Mouse (Mus musculus) heart, embryonic 13.5 days (tissue): ENCODE measurements around the gene Maats1. TPM values are rescaled to one million over a fixed set of nuclear protein-coding genes. Genes with fewer than 3 reads are reported as not detected.

ENCODE experiments used
- ATAC-seq: fragments of 200-750 bp; cut with Nextera tagmentation; 2 replicates; pipeline ENCODE4 v1.8.0; 2017; ENCODE audit warnings: moderate TSS enrichment; ENCODE audit not compliant: insufficient number of reproducible peaks, low FRiP score, low TSS enrichment; ENCODE audit errors: extremely low read depth
- H3K27ac ChIP-seq: fragments of 300-500 bp; sonication (generic); replicated peaks from 2 replicates; pipeline ENCODE4 v1.5.1; 2015; ENCODE audit warnings: moderate library complexity, mild to moderate bottlenecking, inconsistent platforms
- H3K27me3 ChIP-seq: fragments of 300-500 bp; sonication (generic); replicated peaks from 2 replicates; pipeline ENCODE4 v1.6.1; 2015; ENCODE audit warnings: mild to moderate bottlenecking, inconsistent platforms
- H3K36me3 ChIP-seq: fragments of 300-500 bp; sonication (generic); 2 replicates; pipeline ENCODE4 v1.6.1; 2015; ENCODE audit warnings: mild to moderate bottlenecking, inconsistent platforms
- H3K4me1 ChIP-seq: fragments of 300-500 bp; sonication (generic); 2 replicates; pipeline ENCODE4 v1.6.1; 2015; ENCODE audit warnings: inconsistent platforms
- H3K4me2 ChIP-seq: fragments of 300-500 bp; sonication (generic); 2 replicates; pipeline ENCODE4 v1.6.1; 2015; ENCODE audit warnings: inconsistent platforms, mild to moderate bottlenecking, moderate library complexity
- H3K4me3 ChIP-seq: fragments of 300-500 bp; sonication (generic); 2 replicates; pipeline ENCODE4 v1.5.1; 2015; ENCODE audit warnings: moderate library complexity, mild to moderate bottlenecking, inconsistent platforms
- H3K9ac ChIP-seq: fragments of 300-500 bp; sonication (generic); 2 replicates; pipeline ENCODE4 v1.6.1; 2015; ENCODE audit warnings: inconsistent platforms, mild to moderate bottlenecking, moderate library complexity
- H3K9me3 ChIP-seq: fragments of 300-500 bp; sonication (generic); 2 replicates; pipeline ENCODE4 v1.6.1; 2016; ENCODE audit warnings: inconsistent platforms
- WGBS: fragments of 180-500 bp; shearing (Covaris S2); methylation state at CpG from one replicate; pipeline ENCODE4 v1.1.7; 2015; ENCODE audit warnings: mixed read lengths; 5-methylcytosine and 5-hydroxymethylcytosine counted together
- polyA plus RNA-seq: library from polyadenylated mRNA; unstranded; fragments of >200 nt; fragmentation: Nextera tagmentation; extraction: Ambion mirVana; gene quantifications from 2 replicates; pipeline ENCODE4 v1.2.1, GENCODE M21; 2015

Gene Maats1
- polyA plus RNA-seq, 1 experiment from 2014 or later, result 0.16 TPM

DNA sequence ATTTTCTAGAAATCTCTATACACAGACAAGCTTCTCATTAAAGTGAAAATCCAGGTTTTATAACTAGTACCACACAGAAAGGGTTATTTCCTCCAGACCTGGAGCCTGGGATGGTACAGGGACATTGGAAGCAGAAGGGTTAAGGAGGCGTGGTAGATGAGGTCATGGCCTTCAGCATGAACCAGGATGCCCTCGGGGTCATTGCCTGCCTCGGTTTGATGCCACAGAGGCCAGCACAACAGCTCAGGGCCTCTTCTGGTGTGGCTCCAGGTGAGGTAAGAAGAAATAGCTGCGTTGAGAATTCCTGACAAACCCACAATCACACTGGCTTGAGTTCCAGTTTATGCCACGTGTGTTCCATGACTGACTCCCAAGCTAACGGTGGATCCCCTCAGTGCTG, 53.1 kb downstream of the Maats1 start:
- WGBS, result 26% methylated on average over 6 of the region's 6 CpGs
- Histone ChIP-seq H3K27me3 (no peaks in the 10 kb centered on the region), H3K4me1 (peaks cover 8% of the 10 kb centered on the region; the same call in 1 of the 2 replicates), H3K9me3 (no peaks in the 10 kb centered on the region), H3K4me3 (no peak overlapping the region), H3K9ac (no peak overlapping the region), H3K36me3 (no peaks in the 10 kb centered on the region), H3K4me2 (no peak overlapping the region), H3K27ac (no peak overlapping the region)
- no peak for ATAC-seq

DNA sequence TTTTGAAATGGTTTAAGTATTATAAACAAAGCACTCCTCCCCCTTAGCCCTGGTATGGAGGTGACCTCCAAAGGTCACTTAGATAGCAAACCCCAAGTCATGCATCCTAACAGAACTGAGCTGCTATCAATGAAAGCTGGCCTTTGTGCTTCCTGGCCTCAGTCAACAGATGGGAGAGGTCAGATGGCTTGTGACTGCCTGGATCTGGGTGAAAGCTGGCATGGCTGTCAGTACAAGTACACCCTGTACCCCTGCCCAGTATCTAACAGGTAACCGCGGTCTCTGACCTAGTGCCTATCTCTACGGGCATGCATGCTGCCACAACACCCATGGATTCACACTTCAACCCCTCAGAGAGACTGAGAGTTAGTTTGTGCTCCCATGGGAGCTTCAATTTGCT, 54.2 kb downstream of the Maats1 start:
- H3K4me2 ChIP-seq, result no peak overlapping the region
- no peak overlapping the region for H3K4me3 ChIP-seq
- no peaks in the 10 kb centered on the region for H3K36me3 ChIP-seq
- no peak overlapping the region for H3K9ac ChIP-seq
- no peak for ATAC-seq
- H3K4me1 ChIP-seq, result peaks cover 8% of the 10 kb centered on the region; the same call in 1 of the 2 replicates
- H3K9me3 ChIP-seq, result no peaks in the 10 kb centered on the region
- WGBS, result 79% methylated on average over 3 of the region's 3 CpGs
- no peak overlapping the region for H3K27ac ChIP-seq
- no peaks in the 10 kb centered on the region for H3K27me3 ChIP-seq

DNA sequence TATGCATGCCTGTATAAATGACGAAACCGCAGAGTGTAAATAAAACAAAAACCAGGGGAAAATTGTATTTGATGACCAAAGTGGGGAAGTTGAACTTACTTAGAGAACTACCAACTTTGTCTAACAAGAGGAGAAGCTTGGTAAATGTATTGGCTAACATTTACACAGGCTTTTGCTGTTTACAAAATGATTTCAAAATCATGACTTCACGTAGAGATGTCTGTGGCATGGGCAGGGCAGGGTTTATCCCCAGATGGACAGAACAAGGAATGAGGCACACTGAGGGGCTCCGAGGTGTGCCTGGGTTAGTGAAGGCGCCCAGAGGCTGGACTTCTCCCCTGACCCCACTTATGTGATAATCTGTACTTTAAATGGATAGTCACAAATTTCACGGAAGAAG, 54.6 kb downstream of the Maats1 start:
- H3K36me3 ChIP-seq, result no peaks in the 10 kb centered on the region
- 71% methylated on average over 6 of the region's 6 CpGs for WGBS
- no peaks in the 10 kb centered on the region for H3K27me3 ChIP-seq
- H3K27ac ChIP-seq, result no peak overlapping the region
- H3K9me3 ChIP-seq, result no peaks in the 10 kb centered on the region
- no peak overlapping the region for H3K4me2 ChIP-seq
- H3K4me3 ChIP-seq, result no peak overlapping the region
- peaks cover 8% of the 10 kb centered on the region; the same call in 1 of the 2 replicates for H3K4me1 ChIP-seq
- ATAC-seq, result no peak
- H3K9ac ChIP-seq, result no peak overlapping the region

DNA sequence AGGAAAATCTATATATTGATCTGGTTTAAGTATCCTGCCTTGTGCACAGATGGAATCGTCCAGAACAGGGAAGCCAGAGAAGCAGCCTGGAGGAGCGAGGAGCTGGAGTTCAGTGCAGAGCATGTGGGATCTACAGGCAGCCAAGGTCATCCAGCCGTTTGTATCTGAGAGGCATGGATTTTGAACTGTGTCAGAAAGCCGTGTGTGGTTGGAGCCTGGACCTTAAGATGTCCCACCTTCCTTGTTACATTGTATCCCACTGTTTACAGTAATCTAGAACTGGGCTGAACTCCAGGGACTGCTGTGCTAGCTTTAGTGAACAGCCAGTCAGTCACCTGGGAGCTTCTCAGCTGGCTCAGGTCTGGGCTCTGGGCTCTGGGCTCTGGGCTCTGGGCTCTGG, 55.4 kb downstream of the Maats1 start:
- Histone ChIP-seq H3K4me2 (no peak overlapping the region), H3K27ac (no peak overlapping the region), H3K36me3 (no peaks in the 10 kb centered on the region), H3K27me3 (no peaks in the 10 kb centered on the region), H3K4me3 (no peak overlapping the region), H3K9ac (no peak overlapping the region), H3K4me1 (peaks cover 8% of the 10 kb centered on the region; the same call in 1 of the 2 replicates), H3K9me3 (no peaks in the 10 kb centered on the region)
- 53% methylated on average over 4 of the region's 4 CpGs for WGBS
- ATAC-seq, result no peak

DNA sequence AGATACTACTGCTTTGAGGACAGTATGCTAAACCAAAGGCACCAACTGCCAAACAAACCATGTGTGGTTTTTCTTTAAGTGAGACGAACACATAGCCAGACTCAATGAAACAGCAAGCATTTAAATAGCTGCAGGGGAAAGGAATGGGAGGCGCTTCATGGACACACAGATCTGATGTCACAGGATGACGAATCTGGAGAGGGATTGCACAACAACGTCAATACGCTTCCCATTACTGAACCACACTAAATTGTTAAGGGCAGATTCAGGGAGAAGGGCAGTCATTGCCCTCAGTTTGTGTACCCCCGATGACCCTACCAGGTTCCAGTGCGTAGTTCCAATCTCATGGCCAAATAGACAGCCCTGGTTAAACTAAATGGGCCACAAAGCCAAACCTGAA, 56.1 kb downstream of the Maats1 start:
- Histone ChIP-seq H3K27ac (no peak overlapping the region), H3K27me3 (no peaks in the 10 kb centered on the region), H3K4me3 (no peak overlapping the region), H3K4me2 (no peak overlapping the region), H3K36me3 (no peaks in the 10 kb centered on the region), H3K4me1 (peaks cover 8% of the 10 kb centered on the region; the same call in 1 of the 2 replicates), H3K9ac (no peak overlapping the region), H3K9me3 (no peaks in the 10 kb centered on the region)
- ATAC-seq, result no peak
- 75% methylated on average over 7 of the region's 7 CpGs for WGBS

DNA sequence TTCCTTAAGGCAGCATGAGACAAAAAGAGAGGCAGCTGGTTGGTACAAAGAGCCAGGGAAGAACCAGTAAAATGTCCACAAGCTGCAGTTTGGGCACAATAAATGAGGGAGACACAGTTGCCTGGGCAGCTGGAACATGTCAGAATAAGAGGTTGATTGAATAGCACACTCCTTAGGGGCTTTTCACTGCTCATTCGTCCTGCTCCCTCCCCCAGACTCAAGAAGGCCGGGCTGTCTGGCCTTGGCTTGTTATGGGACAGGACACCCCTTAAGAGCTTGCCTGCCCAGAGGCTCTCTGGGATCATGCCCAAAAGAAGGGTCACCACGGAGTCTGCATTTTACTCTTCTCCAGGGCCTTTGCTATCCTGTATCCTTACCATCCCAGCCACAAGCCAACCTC, 58.6 kb downstream of the Maats1 start:
- H3K4me2 ChIP-seq, result no peak overlapping the region
- H3K27ac ChIP-seq, result no peak overlapping the region
- H3K4me3 ChIP-seq, result no peak overlapping the region
- H3K9me3 ChIP-seq, result no peaks in the 10 kb centered on the region
- H3K36me3 ChIP-seq, result no peaks in the 10 kb centered on the region
- peaks cover 8% of the 10 kb centered on the region; the same call in 1 of the 2 replicates for H3K4me1 ChIP-seq
- ATAC-seq, result no peak
- 43% methylated on average over 3 of the region's 3 CpGs for WGBS
- H3K9ac ChIP-seq, result no peak overlapping the region
- H3K27me3 ChIP-seq, result no peaks in the 10 kb centered on the region

DNA sequence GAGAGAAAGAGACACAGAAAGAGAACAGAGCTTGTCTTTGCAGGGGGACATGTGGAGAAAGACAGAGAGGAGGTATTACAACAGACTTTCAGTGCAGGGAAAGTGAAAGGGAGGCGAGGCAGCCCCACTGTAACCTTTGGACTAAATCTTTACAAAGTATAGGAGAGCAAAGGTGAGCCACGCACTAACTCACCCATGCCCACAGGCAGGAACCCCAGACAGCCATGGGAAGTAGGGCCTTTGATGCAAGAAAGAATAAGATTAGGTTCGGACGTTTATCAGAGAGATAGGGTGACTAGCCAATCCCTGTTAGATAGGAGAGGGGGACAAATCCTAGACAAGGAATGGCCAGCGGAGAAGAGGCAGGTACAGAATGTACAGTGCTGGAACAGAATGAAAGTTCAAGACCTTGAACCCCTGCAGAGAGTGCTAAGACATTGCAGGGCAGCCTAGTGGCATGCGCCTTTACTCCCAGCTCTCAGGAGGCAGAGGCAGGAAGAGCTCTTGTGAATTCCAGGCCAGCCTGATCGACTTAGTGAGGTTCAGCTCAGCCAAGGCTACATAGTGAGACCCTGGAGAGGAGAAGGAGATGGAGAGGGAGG, 59.3 kb downstream of the Maats1 start:
- WGBS, result 61% methylated on average over 7 of the region's 7 CpGs
- Histone ChIP-seq H3K27ac (no peak overlapping the region), H3K4me3 (no peak overlapping the region), H3K27me3 (no peaks in the 10 kb centered on the region), H3K4me2 (no peak overlapping the region), H3K4me1 (0 out of 2 replicates have a peak, but pooled peaks cover 2% of the 10 kb centered on the region), H3K9ac (no peak overlapping the region), H3K36me3 (no peaks in the 10 kb centered on the region), H3K9me3 (no peaks in the 10 kb centered on the region)
- no peak for ATAC-seq

DNA sequence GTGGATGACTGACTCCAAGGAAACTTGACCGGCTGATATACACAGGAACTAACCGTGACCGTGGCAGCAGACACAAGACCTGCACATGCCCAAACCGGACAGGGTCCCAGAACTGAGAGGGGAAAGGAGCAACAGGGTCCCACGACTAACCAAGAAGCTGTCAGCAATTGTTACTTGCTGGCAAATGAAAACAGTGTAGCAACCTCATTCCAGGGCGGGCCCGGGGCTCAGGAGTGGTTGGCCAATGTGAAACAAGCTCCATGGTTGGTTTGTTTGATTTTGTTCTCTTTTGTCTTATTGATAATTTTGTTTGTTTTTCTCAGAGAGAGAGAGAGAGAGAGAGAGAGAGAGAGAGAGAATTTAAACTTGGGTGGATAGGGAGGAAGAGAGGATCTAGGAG, 61.0 kb downstream of the Maats1 start:
- no peaks in the 10 kb centered on the region for H3K36me3 ChIP-seq
- no peak for ATAC-seq

DNA sequence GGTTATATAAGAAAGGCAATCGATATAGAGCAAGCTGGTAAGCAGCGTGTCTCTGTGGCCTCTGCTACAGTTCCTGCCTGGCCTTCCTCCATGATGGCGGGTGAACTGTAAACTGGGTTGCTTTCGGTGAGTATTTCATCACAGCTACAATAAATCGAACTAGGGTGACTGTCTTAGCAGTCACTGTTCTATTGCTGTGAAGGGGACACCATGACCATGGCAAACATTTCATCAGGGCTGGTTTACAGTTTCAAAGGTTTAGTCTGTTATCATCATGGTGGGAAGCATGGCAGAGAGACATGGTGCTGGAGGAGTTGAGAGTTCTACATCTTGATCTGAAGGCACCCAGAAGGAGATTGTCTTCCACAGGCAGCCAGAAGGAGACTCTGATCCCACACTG, 62.1 kb downstream of the Maats1 start:
- Histone ChIP-seq H3K4me1 (no peaks in the 10 kb centered on the region), H3K27ac (no peak overlapping the region), H3K9me3 (no peaks in the 10 kb centered on the region), H3K27me3 (no peaks in the 10 kb centered on the region), H3K4me3 (no peak overlapping the region), H3K9ac (no peak overlapping the region), H3K36me3 (no peaks in the 10 kb centered on the region), H3K4me2 (no peak overlapping the region)
- ATAC-seq, result no peak
- WGBS, result 84% methylated on average over 5 of the region's 5 CpGs

More for the DNA sequence above, 61.0 kb downstream of the Maats1 start:
- 61% methylated on average over 7 of the region's 7 CpGs for WGBS
- no peaks in the 10 kb centered on the region for H3K4me1 ChIP-seq
- no peak overlapping the region for H3K4me2 ChIP-seq
- H3K27me3 ChIP-seq, result no peaks in the 10 kb centered on the region
- H3K27ac ChIP-seq, result no peak overlapping the region
- H3K9ac ChIP-seq, result no peak overlapping the region
- no peaks in the 10 kb centered on the region for H3K9me3 ChIP-seq
- no peak overlapping the region for H3K4me3 ChIP-seq

DNA sequence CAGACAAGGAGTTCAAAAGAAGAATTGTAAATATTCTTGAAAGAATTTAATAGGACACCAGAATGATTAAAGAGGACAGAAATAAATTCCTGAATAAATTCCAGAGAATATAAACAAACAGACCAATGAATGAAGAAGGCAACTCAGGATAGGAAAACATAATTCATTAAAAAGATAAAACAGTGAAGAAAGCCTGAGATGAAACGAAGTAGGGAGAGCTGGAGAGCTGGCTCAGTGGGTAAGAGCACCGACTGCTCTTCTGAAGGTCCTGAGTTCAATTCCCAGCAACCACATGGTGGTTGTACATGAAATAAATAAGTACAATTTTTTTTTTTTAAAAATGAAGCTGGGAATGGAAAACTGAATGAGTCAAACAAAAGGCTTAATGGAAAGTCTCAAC, 67.2 kb downstream of the Maats1 start:
- 63% methylated on average over 2 of the region's 2 CpGs for WGBS
- H3K36me3 ChIP-seq, result no peaks in the 10 kb centered on the region
- no peaks in the 10 kb centered on the region for H3K4me1 ChIP-seq
- ATAC-seq, result no peak
- no peak overlapping the region for H3K4me3 ChIP-seq
- no peaks in the 10 kb centered on the region for H3K27me3 ChIP-seq
- H3K9me3 ChIP-seq, result no peaks in the 10 kb centered on the region
- H3K27ac ChIP-seq, result no peak overlapping the region
- no peak overlapping the region for H3K9ac ChIP-seq
- H3K4me2 ChIP-seq, result no peak overlapping the region

DNA sequence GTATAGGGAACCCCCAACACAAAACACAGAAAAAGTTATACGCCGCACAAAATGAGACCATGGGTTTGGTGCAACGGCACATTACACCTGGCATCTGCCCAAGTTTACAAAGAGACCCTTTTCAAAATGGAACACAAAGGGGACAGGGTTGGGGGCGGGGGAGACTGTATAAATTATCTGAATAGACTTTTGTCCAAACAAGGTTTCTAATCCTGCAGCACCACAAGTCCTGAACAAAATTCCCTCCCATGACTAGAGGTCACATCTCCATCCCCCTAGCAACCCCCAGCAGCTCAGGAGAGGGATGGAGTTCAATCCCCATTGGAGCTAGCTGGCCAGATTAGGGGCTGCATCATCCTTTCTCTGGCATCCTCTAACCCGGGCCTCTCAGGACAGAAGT, 69.5 kb downstream of the Maats1 start:
- H3K36me3 ChIP-seq, result no peaks in the 10 kb centered on the region
- no peak overlapping the region for H3K4me3 ChIP-seq
- no peak overlapping the region for H3K9ac ChIP-seq
- no peak overlapping the region for H3K4me2 ChIP-seq
- H3K27ac ChIP-seq, result no peak overlapping the region
- H3K27me3 ChIP-seq, result no peaks in the 10 kb centered on the region
- H3K4me1 ChIP-seq, result no peaks in the 10 kb centered on the region
- no peaks in the 10 kb centered on the region for H3K9me3 ChIP-seq
- WGBS, result 68% methylated on average over 5 of the region's 5 CpGs
- no peak for ATAC-seq

DNA sequence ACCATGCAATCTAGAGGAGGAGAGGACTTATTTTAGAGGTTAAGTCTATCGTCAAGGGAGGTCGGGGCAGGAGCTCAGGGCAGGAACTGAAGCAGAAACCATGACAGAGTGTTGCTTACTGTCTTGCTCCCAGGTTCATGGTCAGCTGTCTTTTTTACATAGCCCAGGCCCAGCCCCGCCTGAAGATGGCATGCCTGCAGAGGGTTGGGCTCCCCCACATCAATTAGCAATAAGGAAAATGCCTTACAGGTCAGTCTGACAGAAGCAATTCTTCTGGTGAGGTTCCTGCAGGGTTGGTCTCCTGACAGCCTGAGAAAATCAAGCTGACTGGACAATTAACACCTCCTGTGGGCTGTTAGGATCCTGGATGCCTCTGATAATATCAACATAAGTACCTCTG, 70.3 kb downstream of the Maats1 start:
- Histone ChIP-seq H3K4me3 (no peak overlapping the region), H3K4me1 (no peaks in the 10 kb centered on the region), H3K9ac (no peak overlapping the region), H3K36me3 (no peaks in the 10 kb centered on the region), H3K4me2 (no peak overlapping the region), H3K27me3 (no peaks in the 10 kb centered on the region), H3K27ac (no peak overlapping the region), H3K9me3 (no peaks in the 10 kb centered on the region)
- no peak for ATAC-seq
- WGBS, result 37% methylated on average over 3 of the region's 3 CpGs
